ENCODE assay signal across 10 mouse cellular contexts in the genomic region with DNA sequence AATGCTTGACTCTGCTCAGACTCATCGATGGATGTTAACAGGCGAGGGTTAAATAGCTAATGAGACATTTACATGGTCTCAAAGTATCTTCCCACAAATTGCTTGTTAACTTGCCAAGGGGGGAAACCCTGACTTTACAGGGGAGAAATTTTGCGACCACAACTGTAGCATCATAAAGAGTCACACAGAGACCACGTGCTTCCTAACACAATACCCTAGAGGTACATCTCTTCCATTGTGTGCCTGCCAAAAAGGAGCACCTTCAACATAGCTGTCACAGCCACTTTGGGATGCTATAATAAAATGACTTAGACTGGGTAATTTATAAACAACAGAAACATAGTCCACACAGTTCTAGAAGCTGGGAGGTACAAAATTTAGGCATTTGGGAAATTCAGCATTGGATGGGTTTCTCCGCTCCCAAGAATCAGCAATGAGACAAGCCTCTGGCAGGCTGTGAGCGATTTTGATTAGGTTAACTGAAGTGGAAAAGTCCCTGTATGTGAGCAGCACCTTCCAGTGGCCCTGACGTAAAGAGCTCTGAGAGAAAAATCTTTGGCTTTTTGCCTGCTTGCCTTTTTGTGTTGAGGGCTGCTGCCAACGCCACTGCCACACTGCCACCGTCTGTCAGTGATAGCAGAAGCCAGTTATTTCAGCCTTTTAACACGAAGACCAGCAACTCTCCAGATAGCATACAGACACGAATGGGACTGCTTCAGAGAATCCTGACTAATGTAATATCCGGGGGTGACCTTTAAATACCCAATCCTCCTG. TPM values are rescaled to one million over a fixed set of nuclear protein-coding genes. Genes with fewer than 3 reads are reported as not detected.
A peak's percentile ranks its signal among the peaks of the same experiment; 100 is the strongest.
DNase-seq lines count a peak whose midpoint lies in the region; ATAC-seq and TF ChIP-seq lines count a peak whose summit lies in the region.
"Had no signal": no experiment of that assay in that cellular context is flagged by ENCODE, and none has a peak within 500 bp of the region (broad histone marks: within the 10 kb centered on the region; RNA-seq: fewer than 3 reads in every experiment).

No protein-coding gene starts in this region.

- DNase-seq in heart, adult 18-20 months: peak; percentile 10 to 23
- DNase-seq in heart, postnatal 36 days: no peak
- peak; percentile 48 for DNase-seq in lung, embryonic 14.5 days
- no peak for DNase-seq in lung, postnatal 25 days (ENCODE audit: low spot score)
- DNase-seq in cerebellum, adult 9-11 months: peak; percentile 69
- no peak for DNase-seq in ovary, postnatal 14 days (ENCODE audit: low spot score)
- DNase-seq: right cerebral cortex, postnatal 4 days had no signal

- 61% methylated on average over 12 of the region's 12 CpGs for WGBS in lung, embryonic 14.5 days
- WGBS in neural tube, embryonic 15.5 days: 50% methylated on average over 12 of the region's 12 CpGs

- no peaks in the 10 kb centered on the region for H3K9me3 ChIP-seq in lung, embryonic 14.5 days (ENCODE audit: low read depth, low read length)
- H3K9me3 ChIP-seq in neural tube, embryonic 15.5 days (replicated peaks): no peaks in the 10 kb centered on the region

- no peaks in the 10 kb centered on the region for H3K36me3 ChIP-seq in lung, embryonic 14.5 days (ENCODE audit: insufficient read depth)
- H3K36me3 ChIP-seq in neural tube, embryonic 15.5 days: no peaks in the 10 kb centered on the region

- ATAC-seq in lung, embryonic 14.5 days (ENCODE audit: insufficient read depth): no peak
- ATAC-seq in neural tube, embryonic 15.5 days (ENCODE audit: low FRiP score): peak; percentile 35; the same call in 1 of the 2 replicates
- ATAC-seq in granulocyte monocyte progenitor cell, adult 5-6 weeks (replicated peaks; ENCODE audit: poor library complexity, severe bottlenecking): no peak

- H3K4me2 ChIP-seq in lung, embryonic 14.5 days: no peak overlapping the region
- no peak overlapping the region for H3K4me2 ChIP-seq in neural tube, embryonic 15.5 days

- no peak for TF ChIP-seq CTCF in lung, embryonic 14.5 days (IDR thresholded peaks at IDR 0.05; ENCODE audit: low read depth)

- H3K27me3 ChIP-seq in lung, embryonic 14.5 days (ENCODE audit: insufficient read depth, low read length): no peaks in the 10 kb centered on the region
- no peaks in the 10 kb centered on the region for H3K27me3 ChIP-seq in neural tube, embryonic 15.5 days (replicated peaks)

- no peaks in the 10 kb centered on the region for H3K4me1 ChIP-seq in lung, embryonic 14.5 days (ENCODE audit: insufficient read depth)
- H3K4me1 ChIP-seq in neural tube, embryonic 15.5 days: no peaks in the 10 kb centered on the region

- H3K4me3 ChIP-seq in lung, embryonic 14.5 days (ENCODE audit: low read depth, low read length): no peak overlapping the region
- no peak overlapping the region for H3K4me3 ChIP-seq in neural tube, embryonic 15.5 days (replicated peaks)

- no peak overlapping the region for H3K27ac ChIP-seq in lung, embryonic 14.5 days (ENCODE audit: low read depth)
- H3K27ac ChIP-seq in neural tube, embryonic 15.5 days (replicated peaks): no peak overlapping the region; the same call in 1 of the 2 replicates
- H3K27ac ChIP-seq: liver, embryonic 14.5 days had no signal

- intact Hi-C loops in heart, postnatal 36 days (cut with DNase I): no loop called here

- no peak overlapping the region for H3K9ac ChIP-seq in lung, embryonic 14.5 days
- H3K9ac ChIP-seq in neural tube, embryonic 15.5 days (replicated peaks): no peak overlapping the region
- H3K9ac ChIP-seq: liver, embryonic 14.5 days had no signal

RNA-seq across cellular contexts. Expression of a gene that starts 27.8 kb away (rescaled TPM):
- total RNA-seq in heart, adult 18-20 months (2021): 10 to 100 TPM; 11.3 to 16.7 TPM
- 10 to 100 TPM; 11.8 to 14.5 TPM for total RNA-seq in heart, postnatal 36 days (2021)
- 45.6 and 49.5 TPM in 2 replicates for polyA plus RNA-seq in lung, embryonic 14.5 days (2014; fragmentation: Nextera tagmentation; extraction: Ambion mirVana)
- 24.3 and 27.5 TPM in 2 replicates for polyA plus RNA-seq in neural tube, embryonic 15.5 days (2015; fragmentation: Nextera tagmentation; extraction: Ambion mirVana)
- total RNA-seq in granulocyte monocyte progenitor cell, adult 5-6 weeks (2014; fragmentation: Nextera tagmentation): 38.9 and 44.3 TPM in 2 replicates
- total RNA-seq in granulocyte monocyte progenitor cell, adult 5-6 weeks (2017): 35.3 and 38.3 TPM in 2 replicates

RNA-seq across cellular contexts. Expression of a gene that starts 58.1 kb away (rescaled TPM):
- total RNA-seq in heart, adult 18-20 months (2021): 10 to 100 TPM; 20.3 to 24.0 TPM
- total RNA-seq in heart, postnatal 36 days (2021): 10 to 100 TPM; 20.1 to 20.8 TPM
- 72.9 and 77.0 TPM in 2 replicates for polyA plus RNA-seq in lung, embryonic 14.5 days (2014; fragmentation: Nextera tagmentation; extraction: Ambion mirVana)
- 212 and 226 TPM in 2 replicates for polyA plus RNA-seq in neural tube, embryonic 15.5 days (2015; fragmentation: Nextera tagmentation; extraction: Ambion mirVana)
- 103 and 120 TPM in 2 replicates for total RNA-seq in granulocyte monocyte progenitor cell, adult 5-6 weeks (2014; fragmentation: Nextera tagmentation)
- 192 and 221 TPM in 2 replicates for total RNA-seq in granulocyte monocyte progenitor cell, adult 5-6 weeks (2017)

Comparison
In these comparisons a context has a peak if more than half of its experiments do, and no peak if none do; other contexts are left out.
1. DNase-seq: peak in heart, adult 18-20 months (2 of 2), lung, embryonic 14.5 days (single experiment) and cerebellum, adult 9-11 months (single experiment); none in heart, postnatal 36 days (0 of 2), lung, postnatal 25 days (single experiment) and ovary, postnatal 14 days (single experiment).
2. RNA of a gene that starts 58.1 kb away (total RNA-seq): 103 to 221 TPM in granulocyte monocyte progenitor cell, adult 5-6 weeks; 20.3 to 24.0 TPM in heart, adult 18-20 months and 20.1 to 20.8 TPM in heart, postnatal 36 days; every median in the first group is over 4 times any median in the second.